Mouse (Mus musculus) myocyte (in vitro differentiated cells): ENCODE measurements at regions not wholly inside any gene's neighbourhood (a gene's known extent, or its start where the extent isn't known, plus 50 kb on each side); places are given as distances from the start of the nearest gene placed in this dataset.

Source experiments
- H3K27me3 ChIP-seq: one replicate; pipeline ENCODE4 v1.6.1; 2011; ENCODE audit not compliant: control insufficient read depth, insufficient read depth, insufficient read length
- H3K36me3 ChIP-seq: one replicate; pipeline ENCODE4 v1.6.1; 2011; ENCODE audit not compliant: control insufficient read depth, insufficient read depth
- H3K4me2 ChIP-seq: one replicate; pipeline ENCODE4 v1.6.1; 2011; ENCODE audit warnings: low read depth, control low read depth
- H3K4me3 ChIP-seq: one replicate; pipeline ENCODE4 v1.5.1; 2011; ENCODE audit warnings: mild to moderate bottlenecking, control low read depth, moderate library complexity
- H3K79me2 ChIP-seq: one replicate; pipeline ENCODE4 v1.6.1; 2011; ENCODE audit not compliant: control insufficient read depth, insufficient read depth
- H3ac ChIP-seq: one replicate; pipeline ENCODE4 v1.6.1; 2011; ENCODE audit not compliant: control insufficient read depth, insufficient read length
- CEBPB ChIP-seq: IDR thresholded peaks from 2 replicates; pipeline ENCODE4 v1.6.1; 2011; ENCODE audit warnings: mild to moderate bottlenecking, moderate library complexity; ENCODE audit not compliant: poor library complexity, insufficient read depth, severe bottlenecking
- E2F4 ChIP-seq: IDR thresholded peaks from one replicate; pipeline ENCODE4 v1.6.1; 2011; ENCODE audit warnings: mild to moderate bottlenecking, control low read depth, moderate library complexity; ENCODE audit not compliant: insufficient read depth
- MAX ChIP-seq: IDR thresholded peaks from one replicate; pipeline ENCODE4 v1.6.1; 2011; ENCODE audit warnings: low read depth, mild to moderate bottlenecking, control low read depth
- MYOD1 ChIP-seq, 3 experiments: IDR thresholded peaks; one replicate each; pipeline ENCODE4 v1.6.1; 2011; ENCODE audit warnings: control low read depth in 2 of 3, low read depth in 2 of 3, mild to moderate bottlenecking in 2 of 3, moderate library complexity in 1 of 3; ENCODE audit not compliant: insufficient read length in 2 of 3, control insufficient read depth in 1 of 3
- MYOG ChIP-seq, 3 experiments: IDR thresholded peaks; one replicate each; pipeline ENCODE4 v1.6.1; 2011; ENCODE audit warnings: control low read depth in 2 of 3, low read depth in 2 of 3, mild to moderate bottlenecking in 2 of 3; ENCODE audit not compliant: insufficient read length in 2 of 3, control insufficient read depth in 1 of 3, insufficient read depth in 1 of 3
- POLR2A ChIP-seq: IDR thresholded peaks from one replicate; pipeline ENCODE4 v1.6.1; 2011; ENCODE audit warnings: low read depth, mild to moderate bottlenecking, control low read depth, moderate library complexity; ENCODE audit not compliant: insufficient read length
- POLR2AphosphoS2 ChIP-seq: IDR thresholded peaks from one replicate; pipeline ENCODE4 v1.6.1; 2011; ENCODE audit warnings: low read depth, control low read depth; ENCODE audit not compliant: insufficient read length
- REST ChIP-seq: IDR thresholded peaks from one replicate; pipeline ENCODE4 v1.6.1; 2011; ENCODE audit warnings: mild to moderate bottlenecking, control low read depth, moderate library complexity; ENCODE audit not compliant: insufficient read depth, insufficient read length
- SRF ChIP-seq: IDR thresholded peaks from one replicate; pipeline ENCODE4 v1.6.1; 2011; ENCODE audit warnings: low read depth; ENCODE audit not compliant: control insufficient read depth, insufficient read length
- TCF12 ChIP-seq: IDR thresholded peaks from one replicate; pipeline ENCODE4 v1.6.1; 2011; ENCODE audit warnings: mild to moderate bottlenecking, control low read depth; ENCODE audit not compliant: poor library complexity, insufficient read depth, severe bottlenecking
- TCF3 ChIP-seq: IDR thresholded peaks from one replicate; pipeline ENCODE4 v1.6.1; 2011; ENCODE audit warnings: low read depth, control low read depth; ENCODE audit not compliant: insufficient read length
- USF1 ChIP-seq: IDR thresholded peaks from one replicate; pipeline ENCODE4 v1.6.1; 2011; ENCODE audit warnings: low read depth, mild to moderate bottlenecking, control low read depth, moderate library complexity

GRCm38 (mm10) chr15:64546035-64546434 lies 271.5 kb upstream of the Gm21798 start:
- H3K27me3 ChIP-seq = no peaks in the 10 kb centered on the region
- peak in 2 of 3 experiments; percentile 46 to 56 for TF ChIP-seq MYOG (IDR thresholded peaks at IDR 0.05; ENCODE audit: control insufficient read depth in 1 of 3, insufficient read depth in 1 of 3, insufficient read length in 2 of 3, low read depth in 2 of 3)
- TF ChIP-seq MYOD1 (IDR thresholded peaks at IDR 0.05; ENCODE audit: control insufficient read depth in 1 of 3, insufficient read length in 2 of 3, low read depth in 2 of 3) = peak; percentile 8 to 55 (median 25)
- TF ChIP-seq CEBPB = 0 out of 2 replicates have a peak, but pooled peaks have one; percentile 45
- no peak for TF ChIP-seq E2F4
- no peak overlapping the region for H3K4me3 ChIP-seq
- no peak overlapping the region for H3ac ChIP-seq
- H3K4me2 ChIP-seq = no peak overlapping the region
- no peaks in the 10 kb centered on the region for H3K79me2 ChIP-seq
- no peaks in the 10 kb centered on the region for H3K36me3 ChIP-seq

- no peaks in the 10 kb centered on the region for H3K27me3 ChIP-seq
- H3K79me2 ChIP-seq = no peaks in the 10 kb centered on the region
- no peak overlapping the region for H3K4me3 ChIP-seq
- TF ChIP-seq MYOG (IDR thresholded peaks at IDR 0.05; ENCODE audit: control insufficient read depth in 1 of 3, insufficient read depth in 1 of 3, insufficient read length in 2 of 3, low read depth in 2 of 3) = no peak
- no peak for TF ChIP-seq E2F4
- TF ChIP-seq USF1 = no peak
- no peak for TF ChIP-seq CEBPB
- no peak for TF ChIP-seq TCF3
- TF ChIP-seq SRF = no peak
- TF ChIP-seq MAX = no peak
- TF ChIP-seq POLR2AphosphoS2 = no peak
- no peak for TF ChIP-seq REST
- TF ChIP-seq POLR2A = no peak
- no peak for TF ChIP-seq TCF12
- TF ChIP-seq MYOD1 (IDR thresholded peaks at IDR 0.05; ENCODE audit: control insufficient read depth in 1 of 3, insufficient read length in 2 of 3, low read depth in 2 of 3) = no peak
- no peaks in the 10 kb centered on the region for H3K36me3 ChIP-seq
- H3ac ChIP-seq = no peak overlapping the region
- peak overlapping the region; percentile 61 for H3K4me2 ChIP-seq
Observed at GRCm38 (mm10) chr15:64557540-64557939, 260.0 kb upstream of the Gm21798 start.

DNA sequence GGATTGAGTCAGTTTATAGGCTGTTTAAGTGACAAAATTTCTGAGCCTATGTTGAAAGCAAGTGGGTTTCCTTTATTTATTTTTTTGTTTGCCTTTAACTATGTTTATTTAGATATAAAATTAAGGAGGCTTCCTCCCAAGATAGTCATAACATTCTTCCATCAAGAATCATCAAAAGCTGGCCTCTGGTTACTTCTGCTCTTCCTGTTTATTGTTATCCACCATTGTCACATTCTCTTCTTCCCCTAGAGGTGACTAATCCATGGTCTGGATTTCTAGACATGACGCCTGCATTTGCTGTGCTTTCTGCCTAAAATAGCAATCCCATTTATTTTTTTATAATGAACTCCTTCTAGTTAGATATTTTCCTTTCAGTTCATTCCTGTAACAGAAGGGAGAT lies 259.3 kb upstream of the Gm21798 start:
- no peak overlapping the region for H3ac ChIP-seq
- no peaks in the 10 kb centered on the region for H3K79me2 ChIP-seq
- no peaks in the 10 kb centered on the region for H3K36me3 ChIP-seq
- no peak overlapping the region for H3K4me3 ChIP-seq
- TF ChIP-seq CEBPB (0 out of 2 replicates have a peak, but pooled peaks have one; percentile 5), E2F4 (no peak), MYOD1 (IDR thresholded peaks at IDR 0.05; ENCODE audit: control insufficient read depth in 1 of 3, insufficient read length in 2 of 3, low read depth in 2 of 3) (no peak), REST (no peak)
- no peaks in the 10 kb centered on the region for H3K27me3 ChIP-seq
- H3K4me2 ChIP-seq = peak overlapping the region; percentile 61

- Histone ChIP-seq H3K4me3 (no peak overlapping the region), H3K79me2 (no peaks in the 10 kb centered on the region)
- TF ChIP-seq TCF3 (no peak), E2F4 (no peak), POLR2A (no peak), MYOD1 (IDR thresholded peaks at IDR 0.05; ENCODE audit: control insufficient read depth in 1 of 3, insufficient read length in 2 of 3, low read depth in 2 of 3) (no peak), SRF (no peak), MAX (no peak), TCF12 (no peak), POLR2AphosphoS2 (no peak), REST (no peak)
Observed at GRCm38 (mm10) chr15:64562431-64563111, 254.9 kb upstream of the Gm21798 start.

DNA sequence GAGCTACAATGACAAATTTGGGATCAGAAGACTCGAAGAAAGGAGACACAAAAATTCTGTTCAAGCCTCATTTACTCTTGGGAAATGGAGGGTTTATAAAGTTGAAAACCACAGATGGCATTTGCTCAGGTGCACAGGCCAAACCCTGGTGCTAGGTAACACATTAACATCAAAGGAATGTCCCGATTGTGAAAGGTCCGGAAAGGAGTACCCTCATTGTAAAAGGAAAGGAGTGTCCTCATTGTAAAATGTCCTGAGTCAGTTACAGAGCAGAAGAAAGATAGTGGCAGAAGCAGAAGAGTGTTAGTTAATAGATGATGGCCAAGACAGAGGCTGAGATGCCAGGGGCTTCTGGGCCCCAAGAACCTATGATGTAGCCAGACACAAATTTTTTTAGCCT lies 252.8 kb upstream of the Gm21798 start:
- H3K4me2 ChIP-seq = no peak overlapping the region
- H3K36me3 ChIP-seq = no peaks in the 10 kb centered on the region
- no peak overlapping the region for H3ac ChIP-seq
- H3K79me2 ChIP-seq = no peaks in the 10 kb centered on the region
- no peak overlapping the region for H3K4me3 ChIP-seq
- no peaks in the 10 kb centered on the region for H3K27me3 ChIP-seq
- no peak for TF ChIP-seq MAX
- no peak for TF ChIP-seq TCF12
- TF ChIP-seq E2F4 = no peak
- TF ChIP-seq CEBPB = no peak
- no peak for TF ChIP-seq REST
- no peak for TF ChIP-seq USF1
- TF ChIP-seq SRF = no peak
- TF ChIP-seq TCF3 = no peak
- TF ChIP-seq POLR2AphosphoS2 = no peak
- TF ChIP-seq MYOG (IDR thresholded peaks at IDR 0.05; ENCODE audit: control insufficient read depth in 1 of 3, insufficient read depth in 1 of 3, insufficient read length in 2 of 3, low read depth in 2 of 3) = no peak
- no peak for TF ChIP-seq MYOD1 (IDR thresholded peaks at IDR 0.05; ENCODE audit: control insufficient read depth in 1 of 3, insufficient read length in 2 of 3, low read depth in 2 of 3)
- TF ChIP-seq POLR2A = no peak

More at GRCm38 (mm10) chr15:64562431-64563111, 254.9 kb upstream of the Gm21798 start:
- Histone ChIP-seq H3K4me2 (no peak overlapping the region), H3K36me3 (no peaks in the 10 kb centered on the region), H3K27me3 (no peaks in the 10 kb centered on the region), H3ac (no peak overlapping the region)
